Mouse (Mus musculus) midbrain, embryonic 16.5 days (tissue): ENCODE measurements around the gene Stox2. TPM values are rescaled to one million over a fixed set of nuclear protein-coding genes. Genes with fewer than 3 reads are reported as not detected.
A peak's percentile ranks its signal among the peaks of the same experiment; 100 is the strongest.

Experiments used
- ATAC-seq: fragments of 200-750 bp; cut with Nextera tagmentation; 2 replicates; pipeline ENCODE4 v1.8.0; 2017; ENCODE audit warnings: moderate TSS enrichment
- H3K27ac ChIP-seq: fragments of 300-500 bp; sonication (generic); 2 replicates; pipeline ENCODE4 v1.5.1; 2014; ENCODE audit warnings: mild to moderate bottlenecking, low read length, mixed read lengths
- H3K27me3 ChIP-seq: fragments of 300-500 bp; sonication (generic); 2 replicates; pipeline ENCODE4 v1.6.1; 2014; ENCODE audit warnings: low read depth, low read length, mixed read lengths; ENCODE audit not compliant: control insufficient read depth, insufficient read depth
- H3K36me3 ChIP-seq: fragments of 300-500 bp; sonication (generic); 2 replicates; pipeline ENCODE4 v1.6.1; 2014; ENCODE audit warnings: mild to moderate bottlenecking, low read length, moderate library complexity, mixed read lengths; ENCODE audit not compliant: control insufficient read depth, insufficient read depth
- H3K4me1 ChIP-seq: fragments of 300-500 bp; sonication (generic); 2 replicates; pipeline ENCODE4 v1.6.1; 2014; ENCODE audit warnings: mild to moderate bottlenecking, low read length, mixed read lengths; ENCODE audit not compliant: control insufficient read depth, insufficient read depth
- H3K4me2 ChIP-seq: fragments of 300-500 bp; sonication (generic); 2 replicates; pipeline ENCODE4 v1.6.1; 2014; ENCODE audit warnings: mild to moderate bottlenecking, low read length, mixed read lengths
- H3K4me3 ChIP-seq: fragments of 300-500 bp; sonication (generic); 2 replicates; pipeline ENCODE4 v1.5.1; 2014; ENCODE audit warnings: low read depth, mild to moderate bottlenecking, low read length, moderate library complexity, mixed read lengths
- H3K9ac ChIP-seq: fragments of 300-500 bp; sonication (generic); 2 replicates; pipeline ENCODE4 v1.6.1; 2014; ENCODE audit warnings: low read depth, low read length, mixed read lengths
- H3K9me3 ChIP-seq: fragments of 300-500 bp; sonication (generic); replicated peaks from 2 replicates; pipeline ENCODE4 v1.6.1; 2014; ENCODE audit warnings: mild to moderate bottlenecking, low read length, mixed read lengths; ENCODE audit not compliant: control insufficient read depth, poor library complexity, severe bottlenecking
- WGBS: fragments of 180-500 bp; shearing (Covaris S2); extraction: QIAGEN DNeasy Blood & Tissue Kit; methylation state at CpG from one replicate; pipeline ENCODE4 v1.1.7; 2014; 5-methylcytosine and 5-hydroxymethylcytosine counted together
- polyA plus RNA-seq: library from polyadenylated mRNA; unstranded; fragments of >200 nt; fragmentation: Nextera tagmentation; extraction: Ambion mirVana; gene quantifications from 2 replicates; pipeline ENCODE4 v1.2.1, GENCODE M21; 2015

Stox2 gene
- polyA plus RNA-seq, 1 experiment from 2014 or later: 37.8 TPM

DNA sequence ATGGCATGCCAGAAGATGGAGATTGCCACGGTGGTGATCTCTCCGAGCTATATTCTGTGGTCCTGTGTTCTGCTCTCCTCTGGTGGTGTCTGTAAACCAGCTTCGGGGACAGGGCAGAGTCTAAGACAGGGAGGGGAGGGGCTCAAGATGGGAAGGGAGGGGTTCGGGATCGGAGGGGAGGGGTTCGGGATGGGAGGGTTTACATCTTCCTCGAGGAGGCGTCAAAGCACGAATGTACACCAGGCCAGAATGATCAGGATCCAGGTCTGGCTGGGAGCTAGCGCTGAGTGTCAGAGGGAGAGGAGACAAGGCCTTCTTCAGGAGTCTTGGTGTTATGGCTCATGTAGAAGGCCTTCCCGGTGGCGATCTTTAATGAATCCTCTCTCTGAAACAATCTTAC is 109.7 kb downstream of the Stox2 start:
- H3K36me3 ChIP-seq: no peaks in the 10 kb centered on the region
- no peak overlapping the region for H3K4me2 ChIP-seq
- H3K27ac ChIP-seq: no peak overlapping the region
- WGBS: 94% methylated on average over 12 of the region's 12 CpGs
- H3K9me3 ChIP-seq: no peaks in the 10 kb centered on the region
- no peak for ATAC-seq
- H3K27me3 ChIP-seq: no peaks in the 10 kb centered on the region
- no peak overlapping the region for H3K4me3 ChIP-seq
- peaks cover 13% of the 10 kb centered on the region for H3K4me1 ChIP-seq
- H3K9ac ChIP-seq: no peak overlapping the region

DNA sequence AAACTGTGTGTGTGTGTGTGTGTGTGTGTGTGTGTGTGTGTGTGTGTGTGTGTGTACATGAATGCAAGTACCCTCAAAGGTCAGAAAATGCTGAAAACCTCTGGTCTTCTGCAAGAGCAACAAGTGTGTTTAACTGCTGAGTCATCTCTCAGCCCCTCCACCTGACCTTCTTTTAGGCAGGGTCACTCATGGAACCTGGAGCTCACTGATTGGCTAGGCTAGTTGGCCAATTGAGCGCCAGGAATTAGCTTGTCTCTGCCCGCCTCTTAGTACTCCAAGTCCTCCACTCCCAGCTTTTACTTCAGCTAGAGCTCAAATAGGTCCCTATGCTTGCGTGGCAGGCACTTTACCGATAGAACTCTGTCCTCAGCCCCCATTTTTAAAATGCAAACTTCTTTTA is 110.2 kb downstream of the Stox2 start:
- no peak for ATAC-seq
- Histone ChIP-seq H3K27ac (no peak overlapping the region), H3K4me1 (peaks cover 13% of the 10 kb centered on the region), H3K4me2 (no peak overlapping the region), H3K9me3 (no peaks in the 10 kb centered on the region), H3K27me3 (no peaks in the 10 kb centered on the region), H3K36me3 (no peaks in the 10 kb centered on the region), H3K4me3 (no peak overlapping the region), H3K9ac (no peak overlapping the region)
- WGBS: 91% methylated on average over 4 of the region's 4 CpGs

DNA sequence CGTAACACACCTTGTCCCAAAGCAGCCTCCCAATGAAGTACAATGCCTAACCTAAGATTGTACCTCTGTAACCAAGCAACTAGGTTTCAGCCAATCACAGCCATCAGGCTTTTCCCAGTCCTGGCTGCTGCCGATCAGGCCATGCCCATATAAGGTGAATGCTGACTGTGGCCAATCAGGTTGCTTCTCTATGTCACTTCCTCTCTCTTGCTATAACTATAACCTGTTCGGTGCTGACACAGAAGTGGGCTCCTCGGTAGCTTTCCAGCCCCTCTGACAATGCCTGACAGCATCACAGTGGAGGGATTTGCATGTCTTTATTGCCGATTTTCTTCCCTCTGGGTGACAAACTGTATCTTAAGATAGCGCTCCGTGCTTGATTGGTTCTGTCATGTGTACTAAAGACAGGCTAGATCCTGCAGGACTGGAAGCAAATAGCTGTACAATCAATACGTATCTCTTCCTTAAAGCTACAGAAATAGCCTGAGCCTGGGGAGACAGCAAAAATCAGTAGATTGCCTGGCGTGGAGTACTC is 111.9 kb downstream of the Stox2 start:
- Histone ChIP-seq H3K4me2 (peak overlapping the region; percentile 60), H3K9me3 (no peaks in the 10 kb centered on the region), H3K27ac (peak overlapping the region; percentile 99), H3K36me3 (no peaks in the 10 kb centered on the region), H3K27me3 (no peaks in the 10 kb centered on the region), H3K4me3 (peak overlapping the region; percentile 50), H3K9ac (peak overlapping the region; percentile 74), H3K4me1 (peaks cover 8% of the 10 kb centered on the region)
- WGBS: 18% methylated on average over 9 of the region's 9 CpGs
- peak; percentile 100 for ATAC-seq

DNA sequence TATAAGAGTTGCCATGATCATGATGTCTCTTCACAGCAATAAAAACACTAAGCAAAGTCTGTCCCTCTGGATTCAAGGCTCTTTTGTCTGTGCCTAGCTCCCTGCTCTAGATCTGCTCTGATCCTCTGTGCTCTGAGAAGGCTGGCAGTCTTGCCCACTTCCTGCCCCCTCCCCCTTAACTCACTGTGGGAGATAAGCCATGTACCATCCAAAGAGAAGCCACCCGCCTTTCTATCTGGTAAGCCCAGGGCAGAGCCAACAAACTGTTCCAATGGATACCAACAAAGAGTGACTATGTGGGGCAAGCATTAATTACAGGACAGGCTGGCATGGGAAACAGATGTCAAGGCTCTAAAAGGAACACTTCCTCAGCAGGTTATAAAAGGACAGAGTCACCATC is 113.2 kb downstream of the Stox2 start:
- no peak overlapping the region for H3K4me2 ChIP-seq
- no peak overlapping the region for H3K9ac ChIP-seq
- no peaks in the 10 kb centered on the region for H3K27me3 ChIP-seq
- no peak for ATAC-seq
- 70% methylated on average over 1 of the region's 1 CpGs for WGBS
- 0 out of 2 replicates have a peak overlapping the region, but pooled peaks have one; percentile 12 for H3K27ac ChIP-seq
- H3K4me1 ChIP-seq: peaks cover 8% of the 10 kb centered on the region
- no peaks in the 10 kb centered on the region for H3K9me3 ChIP-seq
- no peaks in the 10 kb centered on the region for H3K36me3 ChIP-seq
- no peak overlapping the region for H3K4me3 ChIP-seq

DNA sequence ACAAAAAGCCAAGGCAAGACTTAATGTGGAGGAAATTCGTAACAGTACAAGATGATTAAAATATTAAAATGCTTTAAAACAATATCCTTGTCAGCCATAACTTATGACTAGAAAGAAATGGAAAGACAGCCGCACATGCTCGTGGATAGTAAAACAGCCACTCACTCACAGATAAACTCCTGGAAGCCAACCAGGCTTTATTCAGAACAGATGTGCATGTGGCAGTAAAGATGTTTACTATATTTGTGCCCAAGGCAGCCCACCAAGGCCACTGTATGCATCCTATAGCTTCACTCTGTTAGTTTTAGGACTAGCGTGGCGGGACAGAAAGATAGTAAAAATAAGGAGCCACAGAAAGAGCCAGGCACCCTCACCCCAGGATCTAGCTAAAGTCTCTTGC is 115.2 kb downstream of the Stox2 start:
- no peaks in the 10 kb centered on the region for H3K9me3 ChIP-seq
- H3K27ac ChIP-seq: no peak overlapping the region
- WGBS: 90% methylated on average over 5 of the region's 5 CpGs
- H3K27me3 ChIP-seq: no peaks in the 10 kb centered on the region
- peaks cover 8% of the 10 kb centered on the region for H3K4me1 ChIP-seq
- no peak overlapping the region for H3K4me2 ChIP-seq
- H3K4me3 ChIP-seq: no peak overlapping the region
- no peak for ATAC-seq
- H3K9ac ChIP-seq: no peak overlapping the region
- no peaks in the 10 kb centered on the region for H3K36me3 ChIP-seq

DNA sequence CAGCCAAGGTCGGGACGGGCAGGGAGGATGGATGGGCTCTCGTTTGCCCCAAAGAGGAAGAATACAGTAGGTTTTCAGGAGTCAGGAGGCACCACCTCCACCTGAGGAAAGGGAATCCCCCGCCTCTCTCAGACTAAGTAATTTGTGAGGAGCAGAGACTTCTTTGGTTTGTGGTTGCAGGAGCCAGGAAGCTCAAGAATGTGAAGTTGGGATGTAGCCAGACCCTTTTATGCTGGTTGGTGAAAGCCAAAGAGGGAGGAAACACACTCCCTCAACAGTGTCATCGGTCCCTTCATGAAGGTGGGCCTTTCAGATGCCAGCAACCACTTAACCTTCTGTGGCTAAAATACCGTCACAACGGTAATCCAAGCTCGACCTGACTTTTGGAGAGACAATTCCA is 119.8 kb downstream of the Stox2 start:
- no peaks in the 10 kb centered on the region for H3K27me3 ChIP-seq
- H3K36me3 ChIP-seq: no peaks in the 10 kb centered on the region
- H3K9me3 ChIP-seq: no peaks in the 10 kb centered on the region
- H3K4me2 ChIP-seq: no peak overlapping the region
- no peaks in the 10 kb centered on the region for H3K4me1 ChIP-seq
- H3K27ac ChIP-seq: no peak overlapping the region
- no peak overlapping the region for H3K9ac ChIP-seq
- WGBS: 93% methylated on average over 8 of the region's 8 CpGs
- no peak for ATAC-seq
- H3K4me3 ChIP-seq: no peak overlapping the region

DNA sequence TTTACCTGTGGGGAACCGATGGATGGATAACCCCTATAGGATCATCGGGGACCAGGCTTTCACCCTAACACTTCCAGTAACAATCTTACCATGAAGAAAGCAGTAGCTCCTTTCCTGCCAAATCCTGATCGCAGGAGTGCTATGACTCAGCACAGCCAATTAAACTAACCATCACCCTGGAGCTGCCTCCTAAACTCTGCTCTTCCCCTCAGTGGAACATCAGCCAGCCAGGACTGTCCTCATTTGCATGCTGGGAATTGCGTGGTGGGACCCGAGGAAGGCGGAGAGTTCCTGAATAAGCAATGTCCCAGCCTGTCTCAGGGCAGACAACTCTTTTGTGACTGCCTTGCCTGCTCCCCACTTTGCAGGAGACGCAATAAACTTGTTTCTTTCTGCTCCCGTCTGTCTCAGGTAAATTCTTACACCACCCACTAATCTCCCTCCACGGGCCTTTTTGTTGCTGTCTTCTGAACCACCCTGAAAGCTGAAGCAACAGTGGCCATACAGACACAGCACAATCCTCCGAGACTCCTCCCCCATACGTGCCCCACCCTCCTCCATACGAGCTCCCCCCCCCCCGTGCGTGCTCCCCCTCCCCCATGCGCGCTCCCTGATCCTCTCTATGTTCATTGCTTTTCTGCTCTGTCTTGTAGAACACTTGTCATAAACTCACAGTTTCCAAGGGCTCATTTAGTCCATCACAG is 121.9 kb downstream of the Stox2 start:
- H3K36me3 ChIP-seq: no peaks in the 10 kb centered on the region
- peaks cover 2% of the 10 kb centered on the region; the same call in 1 of the 2 replicates for H3K4me1 ChIP-seq
- no peak overlapping the region for H3K27ac ChIP-seq
- peak overlapping the region; percentile 19 for H3K4me2 ChIP-seq
- no peaks in the 10 kb centered on the region for H3K9me3 ChIP-seq
- H3K4me3 ChIP-seq: no peak overlapping the region
- ATAC-seq: peak; percentile 48
- no peak overlapping the region for H3K9ac ChIP-seq
- no peaks in the 10 kb centered on the region for H3K27me3 ChIP-seq
- WGBS: 30% methylated on average over 15 of the region's 16 CpGs

DNA sequence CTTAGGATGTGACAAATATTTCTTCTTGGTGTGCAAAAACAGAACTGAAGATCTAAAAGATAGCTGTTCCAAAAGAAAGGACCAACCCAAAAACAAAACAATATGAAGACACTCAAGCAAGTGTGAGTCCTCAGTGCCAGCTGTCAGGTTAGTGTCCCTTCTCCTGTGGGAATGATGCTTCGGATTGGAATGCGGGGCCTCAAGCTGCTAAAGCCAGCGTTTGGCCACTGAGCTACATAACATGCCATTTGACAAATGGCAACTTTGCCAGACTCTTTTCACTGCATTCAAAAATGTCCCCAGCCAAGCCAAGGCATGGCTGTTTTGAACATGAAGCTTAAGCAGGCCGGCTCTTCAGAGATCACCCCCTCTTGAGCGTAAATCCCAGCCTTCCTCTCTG is 124.9 kb downstream of the Stox2 start:
- Histone ChIP-seq H3K4me2 (no peak overlapping the region), H3K9me3 (no peaks in the 10 kb centered on the region), H3K4me3 (no peak overlapping the region), H3K36me3 (no peaks in the 10 kb centered on the region), H3K27ac (no peak overlapping the region), H3K27me3 (no peaks in the 10 kb centered on the region), H3K9ac (no peak overlapping the region), H3K4me1 (peaks cover 2% of the 10 kb centered on the region; the same call in 1 of the 2 replicates)
- ATAC-seq: no peak
- 21% methylated on average over 5 of the region's 5 CpGs for WGBS

DNA sequence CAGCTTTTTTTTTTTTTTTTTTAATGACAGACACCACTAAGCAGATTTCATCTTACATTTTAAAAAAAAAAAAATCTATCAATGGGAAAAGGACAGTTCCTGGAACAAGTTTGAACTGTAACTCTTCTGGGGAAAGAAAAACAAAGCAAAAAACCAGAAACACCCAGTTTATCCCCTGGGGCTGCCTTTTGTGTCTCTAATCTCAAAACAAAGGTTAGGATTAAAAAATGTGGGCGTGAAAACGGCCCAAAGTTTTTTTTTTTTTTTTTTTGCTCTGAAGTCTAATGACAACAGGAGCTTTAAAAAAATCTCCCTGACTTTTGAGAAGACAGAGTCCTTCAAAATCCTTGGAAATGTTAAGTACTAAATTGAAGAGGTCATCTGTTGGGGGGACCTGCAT is 125.5 kb downstream of the Stox2 start:
- Histone ChIP-seq H3K27me3 (no peaks in the 10 kb centered on the region), H3K9ac (no peak overlapping the region), H3K27ac (no peak overlapping the region), H3K4me3 (no peak overlapping the region), H3K9me3 (no peaks in the 10 kb centered on the region), H3K4me2 (no peak overlapping the region), H3K36me3 (no peaks in the 10 kb centered on the region), H3K4me1 (peaks cover 2% of the 10 kb centered on the region; the same call in 1 of the 2 replicates)
- ATAC-seq: no peak
- WGBS: 10% methylated on average over 2 of the region's 2 CpGs
